Mouse (Mus musculus): ENCODE measurements at regions not wholly inside any gene's neighbourhood (a gene's known extent, or its start where the extent isn't known, plus 50 kb on each side); places are given as distances from the start of the nearest gene placed in this dataset.

DNA sequence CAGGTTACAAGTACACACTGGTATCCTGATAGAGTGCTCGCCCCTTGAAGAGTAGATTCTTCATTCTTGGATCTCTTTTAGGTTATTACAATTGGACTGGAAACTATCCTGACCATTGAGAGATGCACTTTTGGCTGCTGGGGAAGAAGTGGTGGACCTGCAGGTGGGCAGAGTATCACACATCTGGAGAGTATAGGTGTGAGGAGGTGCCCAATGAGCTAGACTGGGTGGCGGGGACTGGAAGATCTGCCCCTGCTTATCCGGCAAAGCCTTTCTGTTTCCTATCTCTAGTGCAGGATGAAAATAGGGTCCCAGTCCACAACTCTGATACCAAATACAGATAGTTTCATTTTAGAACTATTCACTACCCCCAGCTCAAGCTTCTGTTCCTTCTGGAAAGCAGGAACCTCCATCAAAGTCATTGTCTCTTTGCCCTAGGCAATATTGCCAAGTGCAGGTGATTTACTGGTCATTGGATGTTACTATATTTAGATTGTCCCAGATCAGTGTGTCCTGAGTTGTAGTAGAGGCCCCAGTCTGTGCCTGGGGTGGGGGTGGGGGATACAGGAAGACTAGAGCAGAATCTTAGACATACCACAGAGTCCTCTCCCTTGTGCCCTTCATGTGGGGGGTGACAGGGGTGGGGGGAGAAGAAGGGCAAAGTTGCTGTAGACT is 62.5 kb upstream of the Ube2e1 start:
- DNase-seq (ENCODE audit: low spot score in 2 of 2): no peak

DNA sequence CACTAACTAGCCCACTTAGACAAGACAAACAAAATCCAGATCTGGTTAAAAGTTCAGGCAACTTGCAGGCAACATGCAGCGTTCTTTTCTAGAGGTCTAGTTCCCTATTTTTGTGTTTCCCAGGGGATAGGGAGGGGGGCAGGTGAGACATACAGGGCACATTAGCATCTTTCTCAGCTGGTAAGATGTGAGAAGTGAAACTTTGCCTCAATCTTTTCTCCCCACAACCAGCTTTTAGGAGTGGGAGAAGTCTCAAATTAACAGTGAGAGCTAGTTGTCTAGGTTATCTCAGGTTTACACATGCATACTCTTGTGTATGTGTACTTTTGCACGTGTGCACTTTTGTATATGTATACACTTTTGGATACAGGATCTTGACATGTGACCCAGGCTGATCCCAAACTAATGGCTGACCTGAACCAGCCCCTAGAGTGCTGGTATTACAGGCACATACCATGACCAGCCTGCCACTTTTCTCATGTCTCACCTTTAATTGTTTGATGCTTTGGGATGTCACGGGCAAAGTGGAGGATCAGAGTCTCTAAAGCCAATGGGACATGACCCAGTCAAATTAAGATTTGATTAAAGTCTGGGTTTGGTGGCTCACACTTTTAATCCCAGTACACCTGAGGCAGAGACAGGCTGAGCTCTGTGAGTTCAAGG is 60.3 kb upstream of the Ube2e1 start:
- DNase-seq (ENCODE audit: low spot score in 2 of 2): no peak

DNA sequence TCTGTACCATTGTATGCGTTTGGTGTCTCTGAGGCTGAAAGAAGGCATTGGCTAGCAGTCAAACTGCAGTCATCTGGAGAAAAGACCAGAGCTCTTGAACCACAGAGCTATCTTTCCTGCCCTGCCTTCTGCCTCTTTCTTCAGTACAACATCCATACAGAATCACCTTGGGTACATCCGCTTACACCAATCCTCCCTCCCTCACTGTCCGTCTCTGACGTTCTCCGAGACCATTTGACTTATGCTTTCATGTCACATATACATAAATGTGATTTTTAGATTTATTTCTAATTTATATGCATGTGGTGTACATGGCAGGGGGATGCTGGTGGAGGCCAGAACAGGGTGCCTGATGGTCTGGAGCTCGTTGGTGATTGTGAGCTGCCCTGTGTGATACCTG is 57.7 kb upstream of the Ube2e1 start:
- DNase-seq (ENCODE audit: low spot score in 2 of 2): no peak

DNA sequence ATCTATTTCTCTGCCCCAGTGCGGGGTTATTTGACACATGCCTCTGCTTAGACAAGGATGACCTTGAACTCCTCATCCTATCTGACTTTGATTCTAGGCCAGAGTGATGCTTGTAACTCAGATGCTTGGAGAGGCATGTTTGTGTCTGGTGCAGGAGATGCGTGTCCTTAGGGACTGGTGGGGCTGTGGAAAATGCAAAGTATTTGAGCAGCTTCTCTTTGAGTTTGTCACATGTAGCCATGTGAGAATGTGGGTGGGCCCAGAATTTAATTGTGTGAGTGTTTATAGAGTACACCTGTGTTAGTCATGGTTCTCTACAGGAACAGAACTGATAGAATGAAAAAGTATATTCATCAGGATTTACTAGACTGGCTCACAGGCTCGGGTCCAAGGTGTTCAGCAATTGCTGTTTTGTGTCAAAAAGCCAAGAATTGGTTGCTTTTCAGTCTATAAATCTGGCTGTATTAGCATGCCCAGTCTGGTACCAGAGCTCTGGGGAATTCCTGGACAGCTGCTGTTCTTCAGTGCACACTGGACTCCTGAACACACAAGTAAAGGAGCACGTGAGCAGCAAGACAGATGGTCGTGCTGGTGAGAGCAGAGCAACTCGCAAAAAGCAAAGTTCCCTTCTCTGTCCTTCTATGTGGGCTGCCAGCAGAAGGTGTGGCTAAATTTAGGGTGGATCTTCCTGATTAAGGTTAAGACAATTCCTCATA is 54.5 kb upstream of the Ube2e1 start:
- no peak for DNase-seq (ENCODE audit: low spot score in 2 of 2)
